Mouse (Mus musculus) lung, postnatal 25 days (tissue): Measurements from ENCODE around the gene Hadha.
A peak's percentile ranks its signal among the peaks of the same experiment; 100 is the strongest.

Source experiments
- DNase-seq: peaks from one replicate; pipeline ENCODE4 v3.0.0; 2022; ENCODE audit warnings: low spot score

Gene Hadha

GRCm38 (mm10) chr5:30154013-30154412 is 949 bp downstream of the Hadha start:
- DNase-seq: no peak

DNA sequence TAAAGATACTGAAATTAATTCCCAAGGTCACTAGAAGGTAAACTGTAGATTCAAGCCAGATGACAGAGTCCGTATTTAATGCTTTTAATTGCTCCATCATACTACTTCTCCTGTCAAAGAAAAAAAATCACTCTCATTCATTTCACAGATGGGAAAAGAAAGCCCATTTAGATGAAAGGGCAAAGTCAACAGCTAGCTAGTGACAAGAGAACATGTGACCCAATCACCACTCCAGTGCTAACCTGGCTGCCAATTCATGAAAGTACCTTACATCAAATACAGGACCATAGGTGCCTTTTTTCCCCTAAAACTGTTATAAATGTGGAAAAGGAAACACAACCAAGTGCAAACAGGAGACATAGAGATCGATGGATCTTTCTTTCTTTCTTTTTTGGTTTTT is 1.7 kb downstream of the Hadha start:
- no peak for DNase-seq

DNA sequence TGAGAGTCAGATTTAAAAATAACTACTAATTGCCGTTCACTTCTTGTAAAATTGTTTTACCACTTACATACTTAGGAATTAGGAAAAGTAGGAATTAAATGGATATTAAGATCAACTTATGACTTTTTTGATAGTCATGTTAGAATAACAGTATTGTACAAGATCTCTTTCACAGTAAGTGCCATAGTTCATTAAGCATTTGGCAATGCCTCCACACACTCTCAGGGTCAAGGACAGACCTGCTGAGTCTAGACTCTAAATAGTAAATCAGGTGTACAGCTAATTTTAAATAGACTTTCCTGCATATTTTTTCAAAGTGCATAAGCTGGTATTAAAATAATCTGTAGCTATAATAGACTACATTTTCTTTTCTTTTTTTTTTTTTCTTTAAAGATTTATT is 2.5 kb downstream of the Hadha start:
- DNase-seq: no peak

DNA sequence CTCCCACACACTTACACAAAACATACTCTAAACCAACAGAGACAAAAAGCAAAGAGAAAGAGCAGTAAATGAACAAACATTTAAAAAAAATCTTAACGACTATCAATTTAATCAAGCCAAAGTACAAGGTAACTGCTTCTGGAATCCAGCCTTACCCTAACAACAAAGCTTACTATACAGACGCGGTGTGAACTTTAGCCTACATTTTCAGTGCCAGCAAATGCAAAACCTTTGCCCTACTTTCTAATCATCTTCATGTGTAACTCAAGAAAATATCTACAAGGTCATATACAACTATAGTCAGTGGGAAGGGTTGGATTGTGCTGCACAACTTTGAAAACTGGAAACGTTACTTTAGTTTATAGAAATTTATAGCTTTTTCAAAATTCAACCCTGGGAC is 3.0 kb downstream of the Hadha start:
- no peak for DNase-seq

DNA sequence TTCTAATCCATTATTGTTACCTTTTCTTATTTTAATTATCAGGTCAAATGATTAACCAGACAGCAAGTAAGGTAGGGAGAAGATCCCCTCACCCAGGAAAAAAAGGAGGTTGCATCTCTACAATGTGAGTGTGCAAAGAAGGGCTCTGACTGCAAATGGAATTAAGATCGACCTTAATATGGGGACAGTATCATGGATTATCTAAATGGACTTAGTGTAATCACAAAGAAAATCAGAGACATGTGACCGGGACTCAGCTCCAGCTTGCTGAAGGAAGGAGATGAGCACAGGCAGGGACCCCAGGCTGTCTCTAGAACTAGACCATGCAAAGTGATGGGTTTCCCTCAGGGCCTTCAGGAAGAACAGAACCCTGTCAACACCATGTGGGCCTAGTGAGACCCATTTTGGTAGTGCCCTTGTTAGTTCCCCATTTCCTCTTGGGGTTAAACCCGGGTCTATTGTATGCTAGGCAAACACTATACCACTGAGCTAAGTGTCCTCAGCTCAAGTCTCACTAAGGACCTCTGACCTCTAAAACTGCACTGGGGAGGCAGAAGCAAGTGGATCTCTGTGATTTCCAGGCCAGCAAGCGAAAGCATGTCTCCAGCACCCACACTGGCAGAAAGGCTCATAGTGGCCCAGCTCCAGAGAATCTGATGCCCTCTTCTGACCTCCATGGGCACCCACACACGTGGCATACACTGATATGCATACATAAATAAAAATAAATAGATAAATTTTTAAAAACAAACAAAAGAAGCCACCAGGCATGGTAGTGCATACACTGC is 6.6 kb downstream of the Hadha start:
- no peak for DNase-seq

DNA sequence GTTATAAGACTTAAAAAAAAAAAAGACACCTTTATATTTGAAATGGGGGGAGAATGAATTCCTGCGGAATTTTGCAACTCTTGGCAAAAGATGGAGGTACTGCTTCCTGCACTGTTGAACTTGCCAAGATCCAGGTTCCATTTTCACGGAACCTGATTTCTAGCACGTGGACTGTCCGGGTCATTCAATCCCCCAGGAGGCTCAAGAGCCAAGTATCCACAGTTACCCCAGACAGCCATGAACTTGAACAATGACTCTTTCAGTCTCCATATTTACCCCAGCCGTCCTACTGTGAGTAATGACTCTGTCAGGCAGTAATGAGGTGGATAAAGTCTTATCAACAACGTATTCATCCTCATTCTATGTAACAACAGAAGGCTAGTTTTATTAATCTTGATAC is 8.4 kb downstream of the Hadha start:
- no peak for DNase-seq

DNA sequence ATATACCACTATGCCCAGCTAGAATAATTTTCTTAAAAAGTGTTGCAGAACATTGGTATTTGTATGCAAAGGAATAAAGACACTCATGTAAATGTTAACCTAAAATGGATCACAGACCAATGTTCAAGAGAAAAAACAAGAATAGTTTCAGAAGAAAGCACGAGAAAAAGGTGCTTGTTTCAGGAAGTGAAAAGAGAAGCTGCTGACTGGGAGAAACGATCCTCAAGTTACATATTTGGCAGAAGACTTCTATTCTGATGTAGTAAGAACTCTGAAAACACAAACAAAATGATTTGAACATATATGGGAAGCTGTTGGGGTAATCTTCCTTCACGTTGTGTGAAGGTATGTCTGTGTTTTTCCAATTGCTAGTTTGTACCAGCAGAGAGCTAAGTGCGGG is 16.8 kb downstream of the Hadha start:
- no peak for DNase-seq

GRCm38 (mm10) chr5:30137271-30137670 is 17.7 kb downstream of the Hadha start:
- no peak for DNase-seq

- DNase-seq: no peak
Observed at GRCm38 (mm10) chr5:30135711-30136231, 19.2 kb downstream of the Hadha start.

GRCm38 (mm10) chr5:30132173-30132572 is 22.8 kb downstream of the Hadha start:
- DNase-seq: no peak

DNA sequence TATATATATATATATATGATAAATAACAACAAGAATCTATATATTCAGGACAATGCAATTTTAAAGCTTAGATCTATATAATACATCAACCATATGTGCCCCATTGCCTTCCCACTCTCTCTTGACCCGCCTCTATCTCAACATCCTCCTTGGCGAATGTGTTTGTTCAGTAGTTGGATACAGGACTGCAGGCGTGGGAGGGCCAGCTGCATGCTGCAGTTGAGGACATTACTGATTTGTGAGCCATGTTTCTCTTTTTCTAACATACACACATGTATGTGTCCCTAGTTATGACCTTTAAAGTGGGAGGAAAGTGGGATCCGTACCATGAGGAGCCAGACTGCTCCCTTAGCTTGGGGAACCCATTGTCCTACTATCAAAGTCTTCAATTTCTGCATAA is 23.7 kb downstream of the Hadha start:
- DNase-seq: no peak

DNA sequence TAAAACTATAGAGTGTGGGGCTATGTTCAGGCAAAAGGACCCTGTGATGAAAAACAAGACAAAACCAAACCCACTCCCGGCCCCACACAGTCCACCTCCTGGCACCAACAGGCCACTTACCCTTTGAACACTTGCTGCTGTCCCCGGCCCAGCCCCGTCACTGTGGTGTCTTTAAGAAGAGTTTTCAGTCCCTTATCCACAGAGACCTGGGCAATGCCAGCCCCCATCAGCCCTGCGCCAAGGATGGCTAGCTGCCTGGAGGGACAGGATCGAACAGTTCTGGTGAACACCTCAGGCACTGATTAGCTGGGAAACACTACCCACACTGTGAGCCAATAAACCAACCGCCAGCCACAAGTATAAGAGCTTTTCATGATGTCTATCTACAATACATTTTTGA is 26.3 kb downstream of the Hadha start:
- DNase-seq: no peak

GRCm38 (mm10) chr5:30127921-30128597 is 26.9 kb downstream of the Hadha start:
- no peak for DNase-seq

GRCm38 (mm10) chr5:30126756-30127155 is 28.2 kb downstream of the Hadha start:
- DNase-seq: no peak

DNA sequence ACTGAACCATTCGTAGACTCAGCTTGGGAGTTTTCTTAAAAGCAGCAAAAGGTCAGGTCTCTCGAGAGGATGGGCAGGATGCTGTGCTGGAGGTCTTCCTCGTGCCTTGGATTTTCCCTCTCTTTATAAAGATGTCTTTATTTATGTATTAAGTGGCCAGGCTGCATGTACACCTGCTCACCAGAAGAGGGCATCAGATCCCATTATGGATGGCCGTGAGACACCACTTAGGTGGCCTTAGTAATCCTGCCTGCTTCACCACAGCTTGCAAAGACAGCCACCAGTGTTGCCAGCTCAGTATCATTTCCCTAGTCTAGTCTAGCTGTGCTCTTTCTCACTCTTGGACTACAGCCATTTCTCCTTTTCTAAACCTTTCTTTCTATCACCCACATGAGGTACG is 29.4 kb downstream of the Hadha start:
- peak; percentile 35 for DNase-seq

GRCm38 (mm10) chr5:30122481-30122880 is 32.5 kb downstream of the Hadha start:
- DNase-seq: no peak

- DNase-seq: no peak
Observed at GRCm38 (mm10) chr5:30120106-30120505, 34.9 kb downstream of the Hadha start.

DNA sequence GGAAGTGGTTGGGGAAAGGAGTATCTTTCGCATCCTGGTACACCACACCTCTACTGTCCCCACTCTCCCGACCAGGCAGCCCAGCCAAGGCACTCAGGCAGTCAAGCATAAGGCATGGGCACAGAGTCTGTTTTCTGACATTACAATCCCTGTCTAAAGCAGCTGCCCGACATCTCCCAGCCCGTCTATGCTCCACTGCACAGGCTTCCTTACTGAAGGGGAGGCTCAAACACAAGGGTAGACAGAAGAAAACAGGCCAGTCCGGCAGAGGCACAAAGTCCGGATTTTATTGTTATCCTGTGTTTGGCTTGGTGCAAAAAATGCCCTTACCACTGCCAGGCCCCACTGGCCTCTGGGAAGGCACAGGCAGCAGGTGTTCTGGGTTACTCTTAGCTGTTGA is 35.8 kb downstream of the Hadha start:
- DNase-seq: no peak

- no peak for DNase-seq
Observed at GRCm38 (mm10) chr5:30118018-30118417, 36.9 kb downstream of the Hadha start.

DNA sequence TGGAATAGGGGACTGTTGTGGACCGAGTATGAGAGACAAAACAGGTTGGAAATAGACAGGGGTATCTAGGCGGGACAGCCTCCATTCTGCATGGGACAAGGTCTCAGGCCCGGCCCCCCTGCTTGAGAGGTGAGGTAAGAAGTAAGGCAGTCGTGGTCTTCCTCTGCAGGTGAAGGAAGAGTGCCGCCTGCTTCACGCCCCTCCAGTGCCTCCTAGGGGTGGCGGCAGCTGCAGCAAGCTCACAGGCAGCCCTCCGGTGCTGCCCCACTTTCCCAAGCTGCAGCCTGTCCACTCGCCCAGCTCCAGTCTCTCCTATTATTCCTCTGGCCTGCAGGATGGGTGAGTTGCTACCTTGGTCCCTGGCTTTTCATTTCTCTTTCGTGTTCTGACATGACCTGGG is 39.2 kb downstream of the Hadha start:
- no peak for DNase-seq

DNA sequence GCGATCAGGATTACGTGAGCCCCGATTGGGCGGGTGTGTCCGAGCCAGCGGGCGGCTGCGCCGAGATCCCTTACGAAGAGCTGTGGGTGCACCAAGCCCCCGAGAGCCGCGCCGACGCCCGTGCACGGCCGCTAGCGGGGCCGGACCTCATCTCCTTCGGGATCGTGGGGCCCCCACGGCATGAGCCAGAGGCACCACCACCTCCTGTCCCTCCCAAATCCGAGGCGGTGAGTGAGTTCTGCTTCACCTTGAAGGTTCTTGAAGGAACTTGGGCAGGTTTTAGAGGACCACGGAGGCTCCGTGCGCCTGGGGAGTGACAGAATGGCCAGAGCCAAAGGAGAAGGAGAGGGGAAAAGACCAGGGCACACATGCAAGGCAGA is 40.2 kb downstream of the Hadha start:
- no peak for DNase-seq

GRCm38 (mm10) chr5:30113881-30114760 is 40.8 kb downstream of the Hadha start:
- DNase-seq: peak; percentile 24
